Mouse (Mus musculus) kidney, adult 2 months (tissue): ENCODE measurements at regions not wholly inside any gene's neighbourhood (a gene's known extent, or its start where the extent isn't known, plus 50 kb on each side); places are given as distances from the start of the nearest gene placed in this dataset.

Source experiments
- DNase-seq: peaks from one replicate; pipeline ENCODE4 v3.0.0; 2021
- H3K27ac ChIP-seq: fragments of 200-500 bp; 2 replicates; pipeline ENCODE4 v1.5.1; 2012; ENCODE audit warnings: low read depth, low read length, control low read depth, inconsistent platforms; ENCODE audit not compliant: insufficient read depth
- H3K27me3 ChIP-seq: fragments of 200-500 bp; replicated peaks from 2 replicates; pipeline ENCODE4 v1.6.1; 2012; ENCODE audit warnings: mild to moderate bottlenecking, moderate library complexity, low read length, inconsistent platforms; ENCODE audit not compliant: control insufficient read depth, insufficient read depth
- H3K36me3 ChIP-seq: fragments of 200-500 bp; 2 replicates; pipeline ENCODE4 v1.6.1; 2012; ENCODE audit warnings: mild to moderate bottlenecking, moderate library complexity, low read length, inconsistent platforms; ENCODE audit not compliant: control insufficient read depth, insufficient read depth
- H3K4me1 ChIP-seq: fragments of 200-500 bp; 2 replicates; pipeline ENCODE4 v1.6.1; 2011; ENCODE audit warnings: low read length; ENCODE audit not compliant: control insufficient read depth, insufficient read depth
- H3K4me3 ChIP-seq: fragments of 200-500 bp; 2 replicates; pipeline ENCODE4 v1.5.1; 2011; ENCODE audit warnings: mild to moderate bottlenecking, low read depth, low read length, control low read depth; ENCODE audit not compliant: insufficient read depth
- CTCF ChIP-seq: fragments of 200-500 bp; conservative IDR thresholded peaks from 2 replicates; pipeline ENCODE4 v1.5.1; 2011; ENCODE audit warnings: low read depth, mild to moderate bottlenecking, control low read depth, low read length, moderate library complexity, mixed read lengths; ENCODE audit not compliant: insufficient read depth, insufficient read length
- POLR2A ChIP-seq: fragments of 200-500 bp; IDR thresholded peaks from one replicate; pipeline ENCODE4 v1.6.1; 2011; ENCODE audit warnings: low read depth, low read length, control low read depth
- WGBS: fragments of 180-500 bp; shearing (Covaris S2); methylation state at CpG from one replicate; pipeline ENCODE4 v1.1.7; 2018; 5-methylcytosine and 5-hydroxymethylcytosine counted together

- Histone ChIP-seq H3K27ac (no peak overlapping the region), H3K27me3 (no peaks in the 10 kb centered on the region)
- WGBS: 33% methylated on average over 19 of the region's 19 CpGs
Measured at GRCm38 (mm10) chr2:169502717-169503597, 84.6 kb downstream of the Gm11011 start.

GRCm38 (mm10) chr2:169501736-169502340, 85.7 kb downstream of the Gm11011 start:
- WGBS: 95% methylated on average over 11 of the region's 11 CpGs
- no peak for DNase-seq
- Histone ChIP-seq H3K36me3 (no peaks in the 10 kb centered on the region), H3K4me1 (no peaks in the 10 kb centered on the region), H3K27me3 (no peaks in the 10 kb centered on the region), H3K4me3 (no peak overlapping the region), H3K27ac (no peak overlapping the region)
- TF ChIP-seq CTCF: no peak

More at GRCm38 (mm10) chr2:169502717-169503597, 84.6 kb downstream of the Gm11011 start:
- Histone ChIP-seq H3K4me3 (no peak overlapping the region), H3K4me1 (no peaks in the 10 kb centered on the region), H3K36me3 (no peaks in the 10 kb centered on the region)
- DNase-seq: peak; percentile 11
- TF ChIP-seq POLR2A: no peak

DNA sequence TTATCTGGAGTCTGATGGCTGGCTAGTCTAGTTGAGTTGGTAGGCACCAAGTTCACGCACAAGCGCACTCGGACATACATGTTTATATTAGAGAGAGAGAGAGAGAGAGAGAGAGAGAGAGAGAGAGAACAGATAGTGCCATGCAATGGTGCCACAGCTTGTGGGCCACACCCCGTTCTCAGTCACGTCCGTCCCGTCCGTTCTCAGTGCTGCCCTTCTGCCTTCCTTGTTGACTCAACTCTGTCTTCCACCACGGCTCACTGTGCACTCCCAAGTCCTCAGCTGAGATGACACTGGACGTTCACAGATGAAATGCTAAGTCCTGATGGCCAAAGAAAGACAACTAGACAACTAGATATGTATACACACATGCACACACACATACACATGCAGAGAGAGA, 92.2 kb downstream of the Gm11011 start:
- Histone ChIP-seq H3K4me3 (no peak overlapping the region), H3K36me3 (no peaks in the 10 kb centered on the region), H3K4me1 (no peaks in the 10 kb centered on the region), H3K27ac (no peak overlapping the region), H3K27me3 (no peaks in the 10 kb centered on the region)
- TF ChIP-seq CTCF: no peak
- no peak for TF ChIP-seq POLR2A
- no peak for DNase-seq
- 91% methylated on average over 10 of the region's 10 CpGs for WGBS

- Histone ChIP-seq H3K36me3 (no peaks in the 10 kb centered on the region), H3K4me1 (no peaks in the 10 kb centered on the region), H3K4me3 (no peak overlapping the region), H3K27ac (no peak overlapping the region), H3K27me3 (no peaks in the 10 kb centered on the region)
- TF ChIP-seq POLR2A (no peak), CTCF (no peak)
- no peak for DNase-seq
- WGBS: 70% methylated on average over 11 of the region's 11 CpGs
Measured at GRCm38 (mm10) chr2:169494503-169495311, 92.8 kb downstream of the Gm11011 start.

GRCm38 (mm10) chr2:169493609-169494275, 93.8 kb downstream of the Gm11011 start:
- 71% methylated on average over 16 of the region's 16 CpGs for WGBS

DNA sequence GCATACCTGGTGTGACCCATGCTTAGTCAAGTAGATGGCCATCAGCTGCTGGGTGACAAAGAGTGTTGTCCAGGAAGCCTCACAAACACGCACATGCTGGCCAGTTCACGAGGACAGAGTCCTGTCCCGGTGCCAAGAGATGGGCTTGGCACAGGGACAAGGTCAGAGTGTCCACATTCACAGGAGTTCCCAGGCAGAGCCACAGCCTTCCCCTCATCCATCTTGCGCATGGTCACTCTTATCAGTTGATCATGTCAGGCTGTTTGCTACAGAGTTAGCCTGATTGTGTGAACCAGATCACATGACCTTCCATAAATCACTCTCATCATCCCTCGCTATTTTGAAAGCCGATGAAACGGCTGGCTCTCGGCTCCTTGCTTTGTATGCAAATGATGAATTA, 103.6 kb downstream of the Gm11011 start:
- peak; percentile 83 for DNase-seq
- no peak overlapping the region for H3K4me3 ChIP-seq
- H3K27ac ChIP-seq: no peak overlapping the region
- H3K36me3 ChIP-seq: no peaks in the 10 kb centered on the region
- no peaks in the 10 kb centered on the region for H3K4me1 ChIP-seq
- WGBS: 38% methylated on average over 8 of the region's 8 CpGs
- TF ChIP-seq POLR2A (no peak), CTCF (no peak)
- no peaks in the 10 kb centered on the region for H3K27me3 ChIP-seq

More at GRCm38 (mm10) chr2:169493609-169494275, 93.8 kb downstream of the Gm11011 start:
- Histone ChIP-seq H3K4me1 (no peaks in the 10 kb centered on the region), H3K27me3 (no peaks in the 10 kb centered on the region), H3K4me3 (no peak overlapping the region), H3K36me3 (no peaks in the 10 kb centered on the region), H3K27ac (no peak overlapping the region)
- DNase-seq: peak; percentile 7
- TF ChIP-seq CTCF: no peak
- TF ChIP-seq POLR2A: no peak
